Mouse (Mus musculus): ENCODE measurements around the gene F830045P16Rik.

The F830045P16Rik gene

DNA sequence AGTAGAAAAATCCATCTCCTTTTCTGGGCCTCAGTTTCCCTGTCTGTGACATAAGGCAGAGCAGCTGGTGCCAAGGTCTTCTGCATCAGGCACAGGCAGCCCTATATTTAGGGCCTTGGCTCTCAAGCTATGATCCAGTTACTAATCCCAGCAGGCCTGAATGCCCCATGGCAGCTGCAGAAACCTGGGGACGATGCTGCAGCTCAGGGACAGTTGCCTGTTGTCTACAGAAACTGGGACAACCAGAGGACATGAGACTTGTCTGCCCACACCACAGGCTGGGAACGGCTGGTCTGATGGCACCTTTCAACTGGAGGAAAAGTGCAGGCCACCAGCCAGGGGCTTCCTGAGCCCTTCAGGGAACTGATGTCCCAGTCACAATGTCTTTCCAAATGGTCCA lies at the start of gene F830045P16Rik:
TSS of gene F830045P16Rik (minus strand) at position 226 of the 400 bp plus-strand sequence.
- DNase-seq: no peak

DNA sequence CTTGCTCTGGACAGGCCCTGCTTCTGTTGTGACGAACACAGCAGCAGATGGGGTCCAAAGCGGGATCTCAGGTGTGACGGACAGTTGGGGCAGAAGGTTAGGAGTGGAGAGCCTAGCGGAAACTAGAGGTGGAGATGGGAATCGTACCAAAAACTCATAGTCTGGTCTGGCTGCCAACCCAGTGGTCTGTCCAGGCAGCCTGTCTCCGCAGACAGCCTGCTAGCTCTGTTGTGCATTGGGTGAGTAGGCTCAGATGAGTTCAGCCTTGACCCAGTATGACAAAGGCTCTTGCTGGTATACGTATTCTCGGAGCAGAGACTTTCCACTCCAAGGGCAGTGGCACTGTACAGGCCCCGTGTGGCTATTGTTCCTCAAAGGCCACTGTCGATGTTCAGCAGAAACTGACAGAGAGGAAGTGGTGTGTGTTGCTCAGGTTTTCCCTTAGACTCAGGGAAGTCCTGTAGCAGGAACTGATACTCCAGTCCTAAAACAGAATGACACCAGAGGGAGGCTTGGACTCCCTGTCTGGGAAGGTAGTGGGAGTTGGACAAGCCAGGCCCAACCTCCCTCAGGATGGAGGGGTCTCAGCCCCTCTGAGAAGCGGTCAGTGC lies 49.6 kb upstream of the F830045P16Rik start:
- no peak for DNase-seq

DNA sequence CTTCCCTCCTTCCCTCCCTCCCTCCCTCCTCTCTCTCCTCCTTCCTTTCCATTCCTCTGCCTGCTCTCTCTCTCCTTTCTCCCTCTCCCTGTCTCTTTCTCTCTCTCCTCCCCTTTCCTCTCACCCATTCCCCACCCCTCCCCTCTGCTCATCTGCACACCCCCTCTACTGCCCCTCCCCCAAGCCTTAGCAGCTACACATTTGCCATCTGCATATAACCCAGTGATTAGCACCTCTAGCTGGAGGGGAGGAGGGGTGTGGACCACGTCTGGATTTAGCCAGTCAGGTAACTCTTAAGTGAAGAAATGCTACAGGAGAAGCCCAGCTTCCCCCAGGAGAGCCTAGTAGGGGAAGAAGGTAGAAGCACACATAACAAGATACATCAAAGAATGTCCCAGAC lies 48.5 kb upstream of the F830045P16Rik start:
- DNase-seq: no peak

DNA sequence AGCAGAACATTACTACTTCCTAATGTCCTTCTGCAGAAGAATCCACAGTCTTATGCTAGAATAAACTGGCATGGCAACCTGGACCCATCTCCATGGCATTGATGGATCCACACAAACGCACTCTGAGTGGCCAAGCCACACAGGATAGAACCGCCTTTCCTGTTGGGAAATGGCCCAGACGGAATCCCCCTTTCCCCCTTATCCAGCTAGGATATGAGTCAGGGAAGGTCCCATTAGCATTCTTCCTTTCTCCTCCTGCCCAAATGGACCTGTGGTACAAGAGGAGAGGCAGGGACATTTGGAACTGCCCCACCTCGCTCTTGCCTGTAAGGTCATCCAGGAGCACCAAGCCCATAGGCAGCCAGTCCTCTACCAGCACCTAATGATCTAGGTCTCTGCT lies 45.9 kb upstream of the F830045P16Rik start:
- peak; percentile 31 to 51 for DNase-seq

DNA sequence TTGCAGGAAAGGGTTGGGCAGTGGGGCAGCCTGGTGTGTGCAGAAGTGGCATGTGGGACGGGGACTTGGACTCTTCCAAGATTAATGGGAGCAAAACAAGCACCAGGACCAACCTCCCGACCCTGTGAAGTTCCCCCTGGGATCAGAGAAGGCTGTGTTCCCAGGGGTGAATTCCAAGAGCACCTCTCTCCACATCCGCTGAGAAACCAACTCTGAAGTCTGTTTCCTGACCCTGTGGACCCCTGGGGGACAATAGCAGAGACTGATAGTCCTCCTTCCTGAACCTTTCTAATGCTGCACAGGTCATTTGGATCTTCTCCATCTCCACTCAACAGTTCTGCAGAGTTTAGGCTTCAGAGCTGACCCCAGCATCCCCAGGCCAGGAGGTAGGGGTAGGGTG lies 45.4 kb upstream of the F830045P16Rik start:
- DNase-seq: peak; percentile 35 to 49

DNA sequence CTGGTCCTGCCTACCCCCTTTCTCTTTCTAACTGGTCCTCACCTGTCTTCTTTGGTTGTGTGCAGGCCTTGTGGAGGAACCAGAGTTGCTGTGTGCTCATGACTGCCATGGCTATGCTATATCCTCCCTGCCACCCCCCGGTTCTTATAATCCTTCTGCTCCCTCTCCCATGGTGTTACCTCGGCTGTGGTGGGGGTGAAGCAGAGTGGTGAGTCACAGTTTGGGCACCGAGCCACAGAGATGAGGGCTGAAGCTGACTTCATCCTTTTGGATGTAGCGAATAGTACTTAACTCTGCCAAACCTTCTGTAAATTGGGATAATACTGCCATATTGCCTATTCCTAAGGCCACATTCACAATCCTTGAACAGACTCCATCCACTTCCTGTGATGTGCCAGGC lies 44.3 kb upstream of the F830045P16Rik start:
- no peak for DNase-seq

DNA sequence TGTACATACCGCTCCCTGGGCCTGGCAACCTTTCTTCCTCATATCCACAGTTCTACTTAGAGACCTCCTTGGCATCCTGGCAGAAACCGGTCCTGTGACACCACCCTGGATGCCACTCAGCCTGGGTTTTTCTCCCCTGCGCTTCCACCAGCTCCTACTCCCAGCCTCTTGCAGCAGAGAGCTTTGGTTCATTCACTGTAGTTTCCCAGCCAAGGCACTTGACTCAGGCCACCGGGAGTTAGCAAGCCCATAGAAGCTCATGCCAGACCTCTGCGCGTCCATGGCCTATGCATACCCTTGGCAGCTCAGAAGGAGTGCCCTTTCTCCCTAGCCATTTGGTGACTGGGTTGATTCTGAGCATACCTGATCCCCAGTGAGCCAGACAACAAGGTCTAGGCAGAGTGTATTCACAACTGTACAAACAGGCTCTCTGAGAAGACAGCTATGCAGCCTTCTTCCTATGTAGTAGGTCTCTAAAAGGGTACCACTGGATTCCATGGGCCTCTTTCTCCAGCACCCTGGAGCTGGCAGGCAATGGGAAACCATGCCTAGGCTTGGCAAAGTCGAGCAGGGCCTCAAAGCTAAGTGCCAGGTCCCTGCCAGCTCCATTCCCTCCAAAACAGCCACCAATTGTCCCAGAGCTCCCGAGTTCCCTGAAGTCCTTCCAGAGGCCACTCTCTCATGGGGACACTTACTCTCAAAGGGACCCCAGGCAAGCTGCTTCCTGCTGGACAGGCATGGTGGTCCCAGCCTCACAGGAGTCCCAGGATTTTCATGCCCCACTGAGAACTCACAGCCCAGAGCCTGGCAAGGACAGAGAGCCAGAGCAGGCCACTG lies 40.4 kb upstream of the F830045P16Rik start:
- no peak for DNase-seq

DNA sequence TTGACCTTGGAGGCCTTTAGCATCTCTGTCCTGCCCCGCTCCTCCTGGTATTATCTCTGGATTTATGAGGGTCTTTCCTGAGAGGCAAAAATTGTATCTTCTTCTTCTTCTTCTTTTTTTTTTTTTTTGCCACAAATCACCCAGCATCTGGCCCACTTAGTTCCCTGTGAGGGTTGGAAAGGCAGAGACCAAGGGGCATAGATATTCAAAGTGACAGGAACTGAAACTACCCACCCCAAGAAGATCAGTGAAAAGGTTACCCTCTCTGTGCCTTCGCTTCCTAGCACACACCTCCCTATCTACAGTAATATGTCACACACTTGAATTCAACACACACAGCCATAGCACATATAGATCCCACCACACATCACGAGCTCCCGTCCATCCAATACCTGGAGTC lies 38.7 kb upstream of the F830045P16Rik start:
- no peak for DNase-seq

DNA sequence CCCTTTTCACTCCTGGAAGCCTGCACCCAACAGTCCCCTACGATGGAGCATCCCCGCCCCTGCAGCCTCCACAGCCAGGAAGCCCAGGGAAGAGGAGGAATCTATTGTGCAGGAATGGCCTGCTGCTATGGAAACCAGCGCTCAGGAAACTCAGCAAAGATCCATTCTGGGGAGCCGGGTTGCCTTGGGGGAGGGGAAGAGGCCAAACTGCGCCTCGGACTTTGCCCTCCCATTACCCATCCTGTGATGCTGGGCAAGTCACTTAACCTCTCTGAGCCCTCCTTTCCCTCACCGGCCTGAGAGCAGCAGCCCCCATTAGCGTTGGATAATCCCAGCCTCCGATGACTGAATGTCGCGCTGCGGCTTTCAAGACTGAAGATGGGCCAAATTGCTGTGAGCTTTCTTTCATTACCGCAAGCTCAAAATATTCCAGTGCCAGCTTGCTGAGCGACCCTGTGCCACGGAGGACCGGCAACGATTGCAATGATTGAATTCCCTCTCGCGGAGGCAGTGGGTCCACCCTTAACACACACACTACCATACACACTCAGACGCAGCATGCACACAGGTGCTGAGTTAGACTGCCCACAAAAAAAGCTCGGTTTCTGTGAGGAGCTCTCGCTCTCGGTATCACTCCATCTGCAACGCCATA lies 38.1 kb upstream of the F830045P16Rik start:
- peak; percentile 38 to 56 for DNase-seq

DNA sequence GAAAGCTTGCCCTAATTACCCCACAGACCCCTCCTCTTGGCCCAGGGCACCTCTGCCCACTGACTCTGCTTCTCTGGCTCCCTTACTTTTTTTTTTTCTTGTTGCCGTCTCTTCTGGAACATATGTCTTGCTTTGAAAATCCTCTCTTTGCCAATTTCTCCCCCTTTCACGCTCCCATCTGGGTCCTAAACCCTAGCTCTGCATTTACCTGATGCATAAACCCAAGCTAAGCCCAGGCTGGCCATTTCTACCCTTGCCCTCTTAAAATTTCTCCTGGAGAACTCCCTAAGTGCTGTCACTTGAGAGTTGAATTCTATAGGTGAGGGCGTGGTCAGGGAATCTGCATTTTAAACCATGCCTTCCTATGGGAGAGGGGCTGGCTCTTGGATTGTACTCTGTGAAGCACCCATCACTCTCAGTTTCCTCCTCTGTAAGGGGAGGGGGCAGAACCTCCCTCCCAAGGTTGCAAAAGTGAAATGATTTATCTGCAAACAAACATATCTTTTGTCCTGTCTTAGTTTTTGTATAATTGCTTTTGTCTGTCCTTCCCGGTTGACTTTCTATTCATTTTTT lies 37.4 kb upstream of the F830045P16Rik start:
- DNase-seq: no peak

DNA sequence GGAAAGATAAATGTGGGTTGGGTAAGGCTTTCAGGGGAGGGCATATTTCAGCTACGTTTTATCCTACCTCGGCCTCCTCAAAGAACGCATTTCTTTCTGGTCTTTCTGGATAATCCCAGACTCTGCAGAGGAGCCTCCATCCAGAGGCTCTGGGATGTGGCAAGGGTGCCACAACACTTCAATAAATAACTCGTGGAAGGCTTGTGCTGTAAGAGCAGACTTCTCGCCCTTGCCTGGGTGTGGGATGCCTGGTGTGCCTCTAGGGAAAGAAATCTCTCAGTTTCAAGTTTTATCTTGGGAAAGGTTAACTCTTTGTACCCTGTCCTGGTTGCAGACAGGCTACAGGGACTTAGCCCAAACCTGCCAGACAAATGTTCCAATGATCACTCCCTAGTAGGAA lies 33.2 kb upstream of the F830045P16Rik start:
- DNase-seq: no peak

DNA sequence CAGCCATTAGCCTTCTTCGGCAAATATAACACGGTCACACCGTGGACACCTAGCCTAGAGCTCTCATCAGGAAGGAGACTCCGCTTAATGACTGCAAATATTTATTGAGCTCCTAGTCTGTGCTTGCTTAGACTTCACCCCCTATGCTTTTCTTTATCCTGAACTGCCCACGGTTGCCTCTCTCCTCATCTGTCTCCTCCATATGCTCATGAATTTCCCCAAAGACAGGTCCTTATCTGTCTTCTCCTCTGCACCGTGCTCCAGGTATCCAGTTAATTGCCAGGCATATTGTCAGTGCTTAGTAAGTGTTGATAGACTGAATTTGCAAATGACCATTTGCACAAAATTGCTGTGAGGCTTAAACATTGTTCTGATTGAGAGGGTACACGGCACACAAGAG lies 32.7 kb upstream of the F830045P16Rik start:
- no peak for DNase-seq

DNA sequence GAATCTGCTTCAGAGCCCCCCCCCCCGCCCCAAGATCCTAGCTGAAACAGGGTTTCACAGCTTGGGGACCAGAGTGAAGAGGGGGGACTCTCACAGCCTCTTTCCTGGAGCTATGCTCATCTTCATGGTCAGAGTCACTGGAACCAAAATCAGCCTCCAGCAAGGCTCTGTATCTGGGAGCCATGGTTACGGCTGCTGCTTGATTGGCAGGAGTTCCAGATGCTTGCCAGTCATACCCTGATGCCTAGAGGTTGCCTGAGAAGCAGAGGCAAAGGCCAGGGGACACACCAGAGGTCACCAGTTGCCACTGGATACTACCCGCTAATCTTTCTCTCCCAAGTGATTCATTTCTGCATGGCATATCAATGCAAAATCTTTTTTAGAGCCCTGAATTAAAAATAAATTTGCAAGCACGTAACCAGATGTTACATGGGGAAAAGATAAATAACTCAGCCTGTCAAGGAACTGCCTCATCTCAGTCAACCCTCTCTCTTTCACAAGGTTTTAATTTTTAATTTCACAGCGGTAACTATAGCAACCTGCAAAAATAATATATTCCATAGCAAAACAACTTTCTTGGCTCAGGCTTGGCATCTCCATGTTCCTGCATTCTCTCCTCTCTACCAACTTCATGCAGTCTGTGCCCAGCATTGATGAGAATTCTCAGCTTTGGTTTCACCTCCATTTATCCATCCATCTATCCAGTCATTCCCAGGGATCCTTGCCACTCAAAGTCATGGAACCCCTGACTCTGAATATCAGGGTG lies 27.7 kb upstream of the F830045P16Rik start:
- no peak for DNase-seq

DNA sequence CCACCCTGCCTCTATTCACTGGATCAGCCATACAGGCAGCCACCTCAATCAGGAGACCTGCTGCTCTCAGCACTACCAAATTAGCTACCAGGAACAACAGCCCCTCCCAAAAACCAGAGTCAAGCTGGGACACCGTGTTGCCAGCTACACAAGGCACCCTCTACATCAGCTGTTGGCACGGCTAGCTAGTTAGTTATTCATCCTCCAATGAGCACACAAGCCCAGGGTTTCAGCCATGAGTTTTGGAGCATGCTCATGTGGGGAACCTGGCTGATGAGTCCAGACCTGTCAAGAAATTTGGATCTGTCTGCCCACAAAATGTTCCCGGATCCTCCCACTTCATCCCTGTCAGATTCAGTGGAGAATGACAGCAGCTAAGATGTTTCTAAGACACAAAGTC lies 25.4 kb upstream of the F830045P16Rik start:
- no peak for DNase-seq

DNA sequence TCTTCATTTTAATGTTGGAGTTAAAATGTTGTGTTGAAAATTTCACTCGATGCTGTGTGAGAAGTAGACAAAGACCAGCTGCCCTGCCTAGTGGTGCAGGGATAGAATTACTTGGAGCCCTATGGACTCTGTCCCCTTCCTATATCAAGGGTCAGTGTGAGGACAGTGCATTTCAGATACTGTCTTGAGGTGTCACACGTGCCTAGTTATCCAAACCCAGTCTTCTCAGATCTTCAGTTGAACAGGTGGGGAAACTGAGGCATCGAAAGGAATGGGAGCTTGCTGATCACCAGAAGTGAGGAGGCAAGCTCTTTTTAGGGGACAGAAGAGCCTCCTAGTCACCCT lies 22.4 kb upstream of the F830045P16Rik start:
- DNase-seq: no peak

DNA sequence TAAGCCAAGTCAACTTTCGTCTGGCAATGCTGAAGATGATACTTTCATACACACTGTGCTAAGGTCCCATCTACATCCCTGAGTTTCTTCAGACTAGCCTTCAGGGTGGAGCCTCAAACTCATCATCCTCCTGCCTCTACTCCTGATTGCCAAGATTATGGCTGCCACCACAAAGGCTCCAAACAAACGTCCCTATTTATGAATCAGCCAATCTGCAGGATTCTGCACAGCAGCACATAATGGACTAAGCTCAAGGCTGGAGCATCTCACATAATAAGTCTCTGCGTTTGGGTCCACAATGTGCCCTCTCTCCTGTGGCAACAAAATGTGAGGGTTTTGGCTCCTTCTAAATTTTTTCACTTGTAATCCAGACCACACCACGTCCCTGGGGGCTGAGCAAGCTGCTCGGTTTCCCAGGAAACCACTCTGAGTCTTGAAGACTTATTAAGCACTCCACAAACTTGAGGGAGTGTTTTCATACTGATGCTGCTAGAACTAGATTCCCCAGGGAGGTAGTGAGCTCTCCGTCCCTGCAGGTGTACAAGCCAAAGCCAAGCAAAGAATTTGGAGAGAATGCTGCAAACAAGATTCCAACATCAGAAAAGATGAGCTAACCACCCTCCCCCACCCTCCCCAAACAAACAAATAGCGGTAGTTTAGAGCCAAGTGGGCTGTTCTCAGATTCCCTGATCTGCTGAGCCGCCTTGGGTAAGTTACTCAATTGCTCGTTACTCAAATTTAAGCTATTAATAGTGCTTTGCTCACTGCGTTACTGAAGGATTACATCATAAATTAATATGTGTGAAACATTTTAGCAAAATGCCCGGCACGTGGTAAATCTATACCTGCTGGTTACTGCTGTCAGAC lies 21.8 kb upstream of the F830045P16Rik start:
- DNase-seq: no peak

DNA sequence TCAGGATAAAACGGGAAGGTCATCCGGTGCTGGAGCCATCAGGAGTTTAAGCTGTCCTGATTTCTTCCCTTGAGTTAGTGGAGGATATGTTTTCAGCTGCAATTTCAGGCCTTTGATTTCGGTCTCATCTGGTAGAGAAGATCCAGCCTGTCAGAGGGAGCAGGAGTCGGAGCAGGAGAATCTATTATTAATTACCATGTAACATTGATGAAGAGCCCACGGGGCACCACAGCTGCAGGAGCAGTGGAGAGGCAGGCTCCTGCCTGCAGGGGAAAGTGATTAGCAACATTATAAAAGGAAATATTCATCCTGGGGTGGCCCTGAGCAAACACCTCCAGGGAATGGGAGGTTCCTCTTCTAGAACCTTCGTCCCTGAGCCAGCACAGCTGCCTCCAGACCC lies 19.7 kb upstream of the F830045P16Rik start:
- no peak for DNase-seq

DNA sequence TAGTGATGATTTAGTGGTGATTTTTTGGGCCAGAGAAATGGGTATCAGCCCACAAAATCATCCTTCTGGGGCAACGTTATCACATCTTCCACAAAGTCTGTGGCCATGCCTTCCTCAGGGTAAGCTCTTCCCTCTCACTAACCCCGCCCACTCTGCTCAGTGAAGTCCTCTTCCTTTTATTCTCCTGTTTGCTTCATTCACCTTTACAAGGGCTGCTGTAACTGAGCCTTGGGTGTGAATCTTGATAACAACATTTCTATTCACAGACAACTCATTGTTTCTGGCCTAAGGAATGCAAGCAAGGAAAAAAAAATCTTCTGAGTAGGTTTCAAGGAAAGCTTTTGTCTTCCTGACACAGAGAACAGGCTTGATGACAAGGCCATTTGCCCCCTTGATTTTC lies 14.4 kb upstream of the F830045P16Rik start:
- no peak for DNase-seq

DNA sequence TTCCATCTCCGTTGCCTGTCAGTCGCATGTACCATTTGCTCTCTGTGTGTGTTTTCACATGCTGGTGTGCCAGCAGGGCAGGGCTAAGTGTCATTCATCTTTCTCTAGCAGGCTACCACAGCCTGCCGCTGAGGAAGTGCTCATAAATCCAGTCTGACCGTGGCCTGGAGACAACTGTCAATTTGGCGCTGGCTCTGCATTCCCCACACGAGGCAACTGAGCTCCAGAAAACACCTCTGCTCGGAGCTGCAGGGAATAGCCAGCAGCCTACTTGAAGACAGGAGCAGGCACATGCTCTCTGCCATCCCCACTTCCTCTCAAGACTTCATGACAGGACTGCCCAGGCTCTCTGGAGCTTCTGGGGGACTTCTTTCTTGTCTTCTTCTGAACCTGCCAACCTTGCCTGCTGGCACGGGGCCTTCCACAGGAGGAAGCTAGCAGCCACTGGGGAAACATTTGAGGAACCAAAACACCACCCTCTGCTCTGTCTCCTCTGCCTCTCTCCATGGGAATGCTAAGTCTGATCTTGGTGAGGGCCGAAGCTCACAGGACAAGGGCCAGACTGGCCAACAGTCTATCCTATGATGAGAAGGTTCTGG lies 13.2 kb upstream of the F830045P16Rik start:
- no peak for DNase-seq

DNA sequence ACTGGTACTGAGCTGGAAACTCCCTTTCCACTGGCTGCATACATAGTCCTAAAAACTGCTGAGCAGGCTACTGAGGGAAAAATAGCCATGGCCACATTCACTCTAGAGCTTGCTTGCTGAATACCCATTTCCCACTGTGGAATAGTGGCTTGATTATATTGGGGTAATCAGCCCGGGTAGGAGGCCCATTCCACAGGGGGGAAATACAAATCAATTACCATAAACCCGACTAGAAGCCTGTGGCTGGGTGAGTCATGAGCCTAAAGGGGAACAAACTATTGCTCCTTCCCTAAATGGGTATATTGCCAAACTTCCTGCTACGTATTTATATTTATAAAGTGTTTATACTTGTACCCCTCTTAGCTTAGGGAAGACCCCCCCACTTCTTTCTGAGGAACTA lies 10.4 kb upstream of the F830045P16Rik start:
- DNase-seq: no peak

DNA sequence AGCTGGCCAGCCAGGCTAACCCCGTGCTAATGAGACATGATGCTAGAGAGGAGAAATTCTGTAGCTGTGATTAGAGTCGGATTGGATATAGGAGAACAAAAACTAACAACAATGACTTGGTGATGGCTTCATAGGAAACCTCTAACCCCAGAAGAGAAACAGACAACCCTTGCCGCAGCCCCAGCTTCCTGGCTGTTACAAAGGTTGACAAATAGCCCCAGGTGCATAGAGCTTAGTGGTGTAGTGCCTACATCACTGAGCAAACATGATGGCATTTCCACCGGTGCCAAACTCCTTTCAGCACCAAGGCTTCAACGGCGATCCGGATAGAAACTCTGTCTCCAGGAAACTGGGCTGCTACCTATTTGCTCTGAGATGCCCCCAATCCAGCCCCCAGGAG lies 9.2 kb upstream of the F830045P16Rik start:
- DNase-seq: no peak

DNA sequence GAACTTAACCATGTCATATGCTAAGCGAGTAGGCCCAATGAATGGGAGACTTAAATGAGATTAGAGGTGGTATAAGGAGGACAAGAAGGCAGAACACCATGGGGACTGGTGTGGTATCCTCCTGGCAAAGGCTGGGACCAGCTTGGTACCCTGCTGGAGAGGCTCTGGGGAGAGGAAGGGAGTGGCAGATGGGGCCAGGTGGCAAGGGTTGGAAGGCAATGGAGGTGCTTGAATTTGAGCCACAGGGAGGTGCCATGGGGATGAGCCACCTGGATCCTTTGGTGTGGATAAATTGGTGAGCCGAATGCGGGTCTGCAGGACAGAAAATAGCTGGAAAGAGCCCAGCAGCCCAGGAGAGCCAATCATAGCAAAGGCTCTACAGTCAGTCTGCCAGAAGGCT lies 8.5 kb upstream of the F830045P16Rik start:
- no peak for DNase-seq
